Mouse (Mus musculus) embryonic facial prominence, embryonic 11.5 days (tissue): Measurements from ENCODE around the gene Has3. TPM values are rescaled to one million over a fixed set of nuclear protein-coding genes. Genes with fewer than 3 reads are reported as not detected.

Source experiments
- ATAC-seq: fragments of 200-750 bp; cut with Nextera tagmentation; replicated peaks from 2 replicates; pipeline ENCODE4 v1.8.0; 2017; ENCODE audit warnings: low read depth; ENCODE audit not compliant: insufficient number of reproducible peaks, low FRiP score, low TSS enrichment
- DNase-seq: peaks from one replicate; pipeline ENCODE4 v3.0.0-alpha.2; 2015; ENCODE audit warnings: low spot score
- H3K27ac ChIP-seq: fragments of 300-500 bp; sonication (generic); replicated peaks from 2 replicates; pipeline ENCODE4 v1.5.1; 2014; ENCODE audit warnings: mild to moderate bottlenecking, low read depth, low read length, control low read depth
- H3K27me3 ChIP-seq: fragments of 300-500 bp; sonication (generic); 2 replicates; pipeline ENCODE4 v1.6.1; 2014; ENCODE audit warnings: mild to moderate bottlenecking, low read length, moderate library complexity, mixed read lengths; ENCODE audit not compliant: control insufficient read depth, insufficient read depth
- H3K36me3 ChIP-seq: fragments of 300-500 bp; sonication (generic); replicated peaks from 2 replicates; pipeline ENCODE4 v1.6.1; 2014; ENCODE audit warnings: low read depth, mild to moderate bottlenecking, low read length, moderate library complexity, mixed read lengths; ENCODE audit not compliant: control insufficient read depth, insufficient read depth
- H3K4me1 ChIP-seq: fragments of 300-500 bp; sonication (generic); 2 replicates; pipeline ENCODE4 v1.6.1; 2014; ENCODE audit warnings: low read length, mixed read lengths; ENCODE audit not compliant: control insufficient read depth, insufficient read depth
- H3K4me2 ChIP-seq: fragments of 300-500 bp; sonication (generic); 2 replicates; pipeline ENCODE4 v1.6.1; 2014; ENCODE audit warnings: low read depth, mild to moderate bottlenecking, control low read depth, low read length, moderate library complexity
- H3K4me3 ChIP-seq: fragments of 300-500 bp; sonication (generic); 2 replicates; pipeline ENCODE4 v1.5.1; 2014; ENCODE audit warnings: low read depth, low read length, control low read depth
- H3K9ac ChIP-seq: fragments of 300-500 bp; sonication (generic); replicated peaks from 2 replicates; pipeline ENCODE4 v1.6.1; 2014; ENCODE audit warnings: mild to moderate bottlenecking, control low read depth, low read length
- H3K9me3 ChIP-seq: fragments of 300-500 bp; sonication (generic); replicated peaks from 2 replicates; pipeline ENCODE4 v1.6.1; 2016; ENCODE audit warnings: mild to moderate bottlenecking, low read length, inconsistent platforms, mixed read lengths; ENCODE audit not compliant: control insufficient read depth
- WGBS: fragments of 180-500 bp; shearing (Covaris S2); extraction: QIAGEN DNeasy Blood & Tissue Kit; methylation state at CpG from one replicate; pipeline ENCODE4 v1.1.7; 2014; 5-methylcytosine and 5-hydroxymethylcytosine counted together
- polyA plus RNA-seq: library from polyadenylated mRNA; unstranded; fragments of >200 nt; fragmentation: Nextera tagmentation; extraction: Ambion mirVana; gene quantifications from 2 replicates; pipeline ENCODE4 v1.2.1, GENCODE M21; 2014

Has3 gene
- polyA plus RNA-seq, 1 experiment from 2014 or later, result 0.31 TPM

DNA sequence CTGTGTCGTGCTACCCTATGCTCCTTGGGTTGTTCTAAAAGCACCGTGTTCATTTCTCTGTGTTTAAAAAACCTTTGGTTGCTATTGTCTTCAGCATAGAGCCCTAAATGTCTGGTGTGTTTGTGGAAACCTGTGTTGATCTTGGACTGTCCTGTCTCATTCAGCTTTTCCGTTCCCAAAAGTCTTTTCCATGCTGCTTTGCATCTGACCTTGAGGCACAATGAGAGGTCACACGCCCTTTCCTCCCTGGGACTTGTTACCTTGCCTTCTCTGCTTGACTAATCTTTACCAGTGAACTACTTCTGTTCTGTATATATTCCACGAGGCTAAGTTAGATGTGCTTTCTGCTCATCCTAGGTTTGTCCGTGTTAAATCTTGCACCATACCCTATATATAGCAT is 37.4 kb downstream of the Has3 start:
- Histone ChIP-seq H3K9me3 (no peaks in the 10 kb centered on the region), H3K36me3 (peaks cover 7% of the 10 kb centered on the region), H3K27me3 (no peaks in the 10 kb centered on the region), H3K4me2 (no peak overlapping the region), H3K9ac (no peak overlapping the region), H3K4me1 (no peaks in the 10 kb centered on the region), H3K27ac (no peak overlapping the region), H3K4me3 (no peak overlapping the region)
- ATAC-seq, result no peak
- 90% methylated on average over 6 of the region's 6 CpGs for WGBS
- DNase-seq, result no peak

- WGBS, result 91% methylated on average over 7 of the region's 7 CpGs
- H3K36me3 ChIP-seq, result peaks cover 7% of the 10 kb centered on the region
- no peak for DNase-seq
Measured at GRCm38 (mm10) chr8:106908291-106908690, 38.2 kb downstream of the Has3 start.

GRCm38 (mm10) chr8:106913631-106914030 is 43.6 kb downstream of the Has3 start:
- Histone ChIP-seq H3K9ac (no peak overlapping the region), H3K4me2 (no peak overlapping the region), H3K36me3 (peaks cover 7% of the 10 kb centered on the region), H3K9me3 (no peaks in the 10 kb centered on the region), H3K4me3 (no peak overlapping the region), H3K4me1 (no peaks in the 10 kb centered on the region), H3K27me3 (no peaks in the 10 kb centered on the region), H3K27ac (no peak overlapping the region)
- DNase-seq (no peak), ATAC-seq (no peak)
- 92% methylated on average over 10 of the region's 10 CpGs for WGBS

More at GRCm38 (mm10) chr8:106908291-106908690, 38.2 kb downstream of the Has3 start:
- H3K4me2 ChIP-seq, result no peak overlapping the region
- no peaks in the 10 kb centered on the region for H3K9me3 ChIP-seq
- H3K4me1 ChIP-seq, result no peaks in the 10 kb centered on the region
- no peak overlapping the region for H3K4me3 ChIP-seq
- H3K9ac ChIP-seq, result no peak overlapping the region
- no peaks in the 10 kb centered on the region for H3K27me3 ChIP-seq
- no peak overlapping the region for H3K27ac ChIP-seq
- ATAC-seq, result no peak

- no peak overlapping the region for H3K4me3 ChIP-seq
- H3K4me1 ChIP-seq, result no peaks in the 10 kb centered on the region
- H3K9ac ChIP-seq, result no peak overlapping the region
- no peaks in the 10 kb centered on the region for H3K27me3 ChIP-seq
- H3K9me3 ChIP-seq, result no peaks in the 10 kb centered on the region
- WGBS, result 89% methylated on average over 8 of the region's 8 CpGs
- no peak overlapping the region for H3K27ac ChIP-seq
- H3K4me2 ChIP-seq, result no peak overlapping the region
- peaks cover 8% of the 10 kb centered on the region for H3K36me3 ChIP-seq
- DNase-seq, result no peak
- no peak for ATAC-seq
Measured at GRCm38 (mm10) chr8:106919721-106920394, 49.8 kb downstream of the Has3 start.

DNA sequence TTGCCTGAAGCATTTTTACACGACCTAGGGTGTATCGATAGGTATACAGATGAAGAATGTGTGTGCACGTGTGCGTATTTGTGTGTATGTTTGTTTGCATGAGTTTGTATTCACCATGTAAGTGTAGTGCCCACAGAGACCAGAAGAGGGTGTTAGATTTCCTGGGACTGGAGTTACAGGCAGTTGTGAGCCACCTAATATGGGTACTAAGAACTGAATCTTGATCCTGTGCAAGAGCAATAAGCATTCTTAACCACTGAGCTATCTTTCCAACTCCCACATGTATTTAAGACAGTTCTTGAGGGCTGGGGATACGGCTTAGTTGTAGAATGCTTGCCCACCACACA is 50.3 kb downstream of the Has3 start:
- Histone ChIP-seq H3K27ac (no peak overlapping the region), H3K4me3 (no peak overlapping the region), H3K27me3 (no peaks in the 10 kb centered on the region), H3K4me1 (no peaks in the 10 kb centered on the region), H3K4me2 (no peak overlapping the region), H3K9me3 (no peaks in the 10 kb centered on the region), H3K9ac (no peak overlapping the region), H3K36me3 (peaks cover 8% of the 10 kb centered on the region)
- DNase-seq (no peak), ATAC-seq (no peak)
- WGBS, result 93% methylated on average over 5 of the region's 5 CpGs

DNA sequence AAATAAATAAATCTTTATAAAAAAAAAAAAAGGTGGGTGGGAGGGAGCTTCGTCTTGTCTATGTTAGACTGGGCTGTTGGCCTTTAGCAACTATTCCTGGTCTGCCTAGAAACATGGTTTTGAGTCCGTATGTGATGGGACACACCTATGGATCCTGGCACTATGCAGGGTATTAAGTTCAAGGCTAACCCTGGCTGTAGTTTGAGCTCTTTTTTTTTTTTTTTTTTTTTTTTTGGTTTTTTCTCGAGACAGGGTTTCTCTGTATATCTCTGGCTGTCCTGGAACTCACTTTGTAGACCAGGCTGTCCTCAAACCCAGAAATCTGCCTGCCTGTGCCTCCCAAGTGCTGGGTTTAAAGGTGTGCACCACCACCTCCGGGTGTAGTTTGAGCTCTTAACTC is 54.0 kb downstream of the Has3 start:
- H3K4me1 ChIP-seq, result no peaks in the 10 kb centered on the region
- ATAC-seq, result no peak
- no peak overlapping the region for H3K4me3 ChIP-seq
- H3K27ac ChIP-seq, result no peak overlapping the region
- no peaks in the 10 kb centered on the region for H3K27me3 ChIP-seq
- H3K36me3 ChIP-seq, result peaks cover 2% of the 10 kb centered on the region
- DNase-seq, result no peak
- H3K4me2 ChIP-seq, result no peak overlapping the region
- WGBS, result 85% methylated on average over 4 of the region's 4 CpGs
- no peaks in the 10 kb centered on the region for H3K9me3 ChIP-seq
- no peak overlapping the region for H3K9ac ChIP-seq

- ATAC-seq (no peak), DNase-seq (no peak)
- WGBS, result 85% methylated on average over 8 of the region's 8 CpGs
- H3K36me3 ChIP-seq, result no peaks in the 10 kb centered on the region
- H3K27ac ChIP-seq, result no peak overlapping the region
- H3K4me3 ChIP-seq, result no peak overlapping the region
- H3K4me1 ChIP-seq, result no peaks in the 10 kb centered on the region
- no peaks in the 10 kb centered on the region for H3K27me3 ChIP-seq
- no peak overlapping the region for H3K9ac ChIP-seq
- no peaks in the 10 kb centered on the region for H3K9me3 ChIP-seq
- no peak overlapping the region for H3K4me2 ChIP-seq
Measured at GRCm38 (mm10) chr8:106924904-106925349, 54.9 kb downstream of the Has3 start.

GRCm38 (mm10) chr8:106925446-106925845 is 55.4 kb downstream of the Has3 start:
- no peak overlapping the region for H3K4me3 ChIP-seq
- 87% methylated on average over 4 of the region's 4 CpGs for WGBS
- H3K36me3 ChIP-seq, result no peaks in the 10 kb centered on the region
- H3K4me1 ChIP-seq, result no peaks in the 10 kb centered on the region
- DNase-seq, result no peak
- H3K9me3 ChIP-seq, result no peaks in the 10 kb centered on the region
- no peak overlapping the region for H3K4me2 ChIP-seq
- H3K27me3 ChIP-seq, result no peaks in the 10 kb centered on the region
- no peak overlapping the region for H3K27ac ChIP-seq
- no peak for ATAC-seq
- H3K9ac ChIP-seq, result no peak overlapping the region
